Comparison of ENCODE assay signal across 8 mouse cellular contexts in genomic region chr13:74399298-74399839, GRCm38 (mm10). TPM values are rescaled to one million over a fixed set of nuclear protein-coding genes. Genes with fewer than 3 reads are reported as not detected.
DNase-seq lines count a peak whose midpoint lies in the region; ATAC-seq lines count a peak whose summit lies in the region.

Gene Ftl1-ps1, plus strand, starts transcription at chr13:74399694.

- WGBS in limb, embryonic 13.5 days = 14% methylated on average over 11 of the region's 11 CpGs
- 9% methylated on average over 11 of the region's 11 CpGs for WGBS in neural tube, embryonic 14.5 days

- no peak for ATAC-seq in inflammation-experienced regulatory T-cells, adult 6 months
- ATAC-seq in limb, embryonic 13.5 days (ENCODE audit: low FRiP score, low read depth) = no peak
- ATAC-seq in neural tube, embryonic 14.5 days (ENCODE audit: low read depth) = no peak

- H3K9me3 ChIP-seq in limb, embryonic 13.5 days = no peaks in the 10 kb centered on the region
- no peaks in the 10 kb centered on the region for H3K9me3 ChIP-seq in neural tube, embryonic 14.5 days (ENCODE audit: control insufficient read depth, low read length)

- H3K4me3 ChIP-seq in limb, embryonic 13.5 days = 0 out of 2 replicates have a peak within 1 kb of the TSS, but pooled peaks have one; percentile 4
- no peak within 1 kb of the TSS for H3K4me3 ChIP-seq in neural tube, embryonic 14.5 days (ENCODE audit: low read depth, low read length)

- peak within 1 kb of the TSS; percentile 28; the same call in 1 of the 2 replicates for H3K4me2 ChIP-seq in limb, embryonic 13.5 days (replicated peaks)
- H3K4me2 ChIP-seq in neural tube, embryonic 14.5 days (ENCODE audit: low read depth, low read length) = no peak within 1 kb of the TSS; the same call in 1 of the 2 replicates

- H3K27me3 ChIP-seq in limb, embryonic 13.5 days = peaks cover 8% of the 10 kb centered on the region; the same call in 1 of the 2 replicates
- H3K27me3 ChIP-seq in neural tube, embryonic 14.5 days (ENCODE audit: control insufficient read depth, insufficient read depth, low read length) = no peaks in the 10 kb centered on the region

- no peak within 1 kb of the TSS for H3K27ac ChIP-seq in limb, embryonic 13.5 days
- H3K27ac ChIP-seq in neural tube, embryonic 14.5 days (ENCODE audit: low read depth, low read length) = no peak within 1 kb of the TSS

- peak; percentile 7 for DNase-seq in kidney, adult 11 months
- DNase-seq in kidney, adult 18-20 months = no peak
- DNase-seq in adrenal gland, postnatal 4 days (ENCODE audit: low spot score in 2 of 2) = peak in 1 of 2 experiments; percentile 14
- DNase-seq in gastrocnemius, adult 8-10 months (ENCODE audit: low spot score in 2 of 2) = no peak
- DNase-seq in cerebellum, adult 8-10 months = no peak

- H3K36me3 ChIP-seq in limb, embryonic 13.5 days = no peaks in the 10 kb centered on the region
- no peaks in the 10 kb centered on the region for H3K36me3 ChIP-seq in neural tube, embryonic 14.5 days (ENCODE audit: control insufficient read depth, insufficient read depth, low read length)

- no peak within 1 kb of the TSS for H3K9ac ChIP-seq in limb, embryonic 13.5 days
- H3K9ac ChIP-seq in neural tube, embryonic 14.5 days (replicated peaks; ENCODE audit: low read depth, low read length) = no peak within 1 kb of the TSS

- no peaks in the 10 kb centered on the region for H3K4me1 ChIP-seq in limb, embryonic 13.5 days
- H3K4me1 ChIP-seq in neural tube, embryonic 14.5 days (ENCODE audit: control insufficient read depth, insufficient read depth, low read length) = no peaks in the 10 kb centered on the region

RNA-seq across cellular contexts. Expression of gene Ftl1-ps1, which starts in this region (rescaled TPM):
- total RNA-seq in adrenal gland, postnatal 4 days (2021) = 100 to 1,000 TPM; 682 to 698 TPM
- total RNA-seq in gastrocnemius, adult 8-10 months (2022) = 100 to 1,000 TPM; 182 to 248 (median 211) TPM
- 10 to 100 TPM; 42.2 to 99.5 (median 52.3) TPM for polyA plus RNA-seq in inflammation-experienced regulatory T-cells, adult 6 months (2017; shearing (Covaris generic))
- 95.3 and 95.4 TPM in 2 replicates for polyA plus RNA-seq in limb, embryonic 13.5 days (2015; fragmentation: Nextera tagmentation; extraction: Ambion mirVana)
- 72.0 and 81.0 TPM in 2 replicates for polyA plus RNA-seq in neural tube, embryonic 14.5 days (2014; fragmentation: Nextera tagmentation; extraction: Ambion mirVana)
